Mouse (Mus musculus) activated CD4-positive, CD25-positive, alpha-beta regulatory T cell, adult 4 months (primary cell): ENCODE results near the gene Tmsb10. TPM values are rescaled to one million over a fixed set of nuclear protein-coding genes. Genes with fewer than 3 reads are reported as not detected.

ENCODE experiments used
- ATAC-seq: one replicate; pipeline ENCODE4 v1.8.0; 2017
- polyA plus RNA-seq, 2 experiments: library from polyadenylated mRNA; unstranded; fragments of 100-300 nt; shearing (Covaris generic); gene quantifications; one replicate each; pipeline ENCODE4 v1.2.1; 2017

The Tmsb10 gene
- 1,000 to 10,000 TPM; 4,284 to 5,100 TPM for polyA plus RNA-seq

DNA sequence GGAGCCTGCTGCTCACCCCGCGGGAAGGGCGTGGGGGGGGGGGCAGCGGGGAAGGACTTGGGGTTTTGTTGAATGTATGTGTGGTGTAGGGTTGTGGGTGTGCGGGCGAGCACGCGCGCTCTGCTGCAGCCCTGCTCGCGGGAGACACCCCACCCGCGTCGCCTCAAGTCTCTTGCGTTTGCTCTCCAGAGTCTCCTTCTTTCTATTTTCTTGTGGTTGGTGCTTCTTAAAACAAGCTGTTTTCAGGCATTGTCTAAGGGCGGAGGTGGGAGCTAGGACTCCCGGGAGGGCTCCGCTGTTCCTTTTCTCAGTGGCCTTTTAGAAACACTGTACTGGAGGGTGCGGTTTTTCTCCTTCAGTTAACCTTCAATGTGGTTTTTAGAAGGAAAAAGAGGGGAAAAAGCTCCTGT, at the start of gene Tmsb10:
Gene Tmsb10 (minus strand): TSS at position 87 of the 410 bp plus-strand sequence.
- no peak for ATAC-seq

DNA sequence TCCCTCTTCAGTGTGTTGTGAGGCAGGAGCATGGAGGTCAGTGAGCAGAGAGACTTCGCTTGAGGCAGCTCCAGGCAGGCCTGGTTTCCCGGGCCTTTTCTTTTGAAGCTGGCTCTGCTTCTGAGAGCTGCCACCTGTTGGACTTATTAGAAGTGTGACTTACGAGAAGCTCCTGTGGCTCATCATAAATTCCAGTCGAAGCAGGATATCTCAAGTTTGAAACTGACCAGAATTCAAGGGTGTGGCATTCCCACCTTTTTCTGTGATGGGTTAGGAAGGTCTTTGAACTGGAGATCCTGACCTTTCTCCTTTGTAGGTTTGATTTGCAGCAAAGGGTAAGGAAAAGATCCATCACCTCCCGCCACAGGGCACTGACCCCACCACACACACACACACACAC, 45.1 kb upstream of the Tmsb10 start:
- no peak for ATAC-seq

DNA sequence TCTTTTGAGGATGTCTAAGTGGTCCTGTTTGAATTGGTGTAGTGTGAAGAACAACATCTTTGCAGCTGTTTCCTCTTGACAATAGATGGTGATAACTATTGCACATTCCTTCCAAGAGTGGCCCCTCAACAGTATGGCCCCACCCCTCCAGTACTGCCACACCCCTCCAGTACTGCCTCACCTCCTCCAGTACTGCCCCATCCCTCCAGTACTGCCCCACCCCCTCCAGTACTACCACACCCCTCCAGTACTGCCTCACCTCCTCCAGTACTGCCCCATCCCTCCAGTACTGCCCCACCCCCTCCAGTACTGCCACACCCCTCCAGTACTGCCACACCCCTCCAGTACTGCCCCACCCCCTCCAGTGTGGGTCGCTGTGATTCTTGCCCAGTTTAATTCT, 43.8 kb upstream of the Tmsb10 start:
- ATAC-seq = no peak

DNA sequence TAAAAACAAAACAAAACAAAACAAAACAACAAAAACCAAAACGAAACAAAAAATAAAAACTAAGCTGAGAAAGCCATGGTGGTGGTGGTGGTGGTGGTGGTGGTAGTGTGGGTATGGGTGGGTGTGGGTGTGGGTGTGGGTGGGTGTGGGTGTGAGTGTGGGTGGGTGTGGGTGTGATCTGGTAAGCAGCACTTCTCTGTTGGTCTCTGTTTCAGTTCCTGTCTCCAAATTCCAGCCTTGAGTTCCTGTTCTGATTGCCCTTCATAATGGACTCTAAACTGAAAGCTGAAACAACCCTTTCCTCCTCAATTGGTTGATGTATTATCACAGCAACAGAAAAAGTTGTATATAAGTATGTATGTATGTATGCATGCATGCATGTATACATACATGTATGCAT, 40.3 kb upstream of the Tmsb10 start:
- no peak for ATAC-seq

DNA sequence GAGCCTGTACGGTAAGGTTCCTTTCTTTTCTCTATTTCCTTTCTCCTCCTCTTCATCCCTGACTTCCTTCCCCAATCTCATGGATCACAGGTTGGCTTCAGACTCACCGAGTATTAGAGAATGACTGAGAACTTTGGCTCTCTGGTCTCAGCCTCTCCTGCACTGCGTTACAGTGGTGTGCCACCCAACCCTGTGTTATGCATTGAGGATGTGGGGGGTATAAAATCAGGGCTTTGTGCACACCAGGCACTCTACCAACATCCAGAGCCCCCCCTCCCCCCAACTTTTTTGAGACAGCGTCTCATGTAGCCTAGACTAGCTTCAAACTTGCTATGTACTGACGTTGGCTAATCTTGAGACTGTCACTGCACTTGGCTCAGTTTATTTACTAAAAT, 35.1 kb upstream of the Tmsb10 start:
- ATAC-seq = peak; percentile 26

DNA sequence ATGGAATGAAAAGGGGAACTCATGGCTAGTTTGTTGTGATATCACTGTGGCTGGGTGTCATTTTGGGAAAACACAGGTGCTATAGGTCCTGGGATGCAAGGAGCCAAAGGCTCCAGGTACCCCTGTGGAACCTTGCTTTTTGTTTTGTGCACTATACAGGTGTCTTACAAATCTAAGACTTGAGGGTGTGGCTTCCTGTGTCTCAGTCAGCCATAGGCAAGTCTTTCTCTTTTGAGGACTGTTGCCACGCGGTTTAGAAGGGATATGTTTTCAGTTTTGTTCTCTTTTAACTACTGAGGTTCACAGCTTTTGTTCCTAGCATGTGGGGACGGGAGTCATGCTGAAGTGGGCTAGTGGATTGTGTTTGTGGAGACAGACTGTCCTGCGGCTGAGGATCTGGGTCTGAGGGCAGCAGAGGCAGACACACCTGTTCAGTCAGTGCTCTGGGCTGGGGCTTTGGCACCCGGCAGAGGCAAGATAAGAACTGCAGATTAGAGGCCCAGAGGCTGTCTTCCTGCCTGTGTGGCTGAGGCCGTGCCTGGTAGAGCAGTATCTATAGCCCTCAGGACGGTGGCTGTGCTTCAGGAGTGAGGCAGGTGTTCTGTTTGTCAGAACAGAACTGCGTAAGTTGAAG, 34.6 kb upstream of the Tmsb10 start:
- ATAC-seq = peak; percentile 81

DNA sequence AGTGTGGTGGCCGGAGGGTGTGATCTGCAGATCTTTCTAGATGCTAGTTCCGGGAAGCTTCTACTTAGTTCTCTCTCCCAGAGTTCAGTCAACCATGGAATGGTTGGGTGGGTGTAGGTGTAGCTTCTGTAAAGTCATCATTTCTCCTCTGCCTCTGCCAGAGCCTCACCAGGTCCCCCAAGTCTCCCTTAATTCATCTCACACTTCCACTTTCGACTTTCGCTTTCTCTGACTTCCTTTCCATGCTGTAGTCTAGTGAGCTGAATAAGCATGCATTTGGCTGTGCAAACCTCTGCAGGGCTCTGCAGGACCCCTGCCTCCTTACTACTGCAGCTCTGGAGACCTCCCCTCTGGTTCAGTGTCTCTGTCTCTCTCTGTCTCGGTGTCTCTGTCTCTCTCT, 31.7 kb upstream of the Tmsb10 start:
- peak; percentile 50 for ATAC-seq

DNA sequence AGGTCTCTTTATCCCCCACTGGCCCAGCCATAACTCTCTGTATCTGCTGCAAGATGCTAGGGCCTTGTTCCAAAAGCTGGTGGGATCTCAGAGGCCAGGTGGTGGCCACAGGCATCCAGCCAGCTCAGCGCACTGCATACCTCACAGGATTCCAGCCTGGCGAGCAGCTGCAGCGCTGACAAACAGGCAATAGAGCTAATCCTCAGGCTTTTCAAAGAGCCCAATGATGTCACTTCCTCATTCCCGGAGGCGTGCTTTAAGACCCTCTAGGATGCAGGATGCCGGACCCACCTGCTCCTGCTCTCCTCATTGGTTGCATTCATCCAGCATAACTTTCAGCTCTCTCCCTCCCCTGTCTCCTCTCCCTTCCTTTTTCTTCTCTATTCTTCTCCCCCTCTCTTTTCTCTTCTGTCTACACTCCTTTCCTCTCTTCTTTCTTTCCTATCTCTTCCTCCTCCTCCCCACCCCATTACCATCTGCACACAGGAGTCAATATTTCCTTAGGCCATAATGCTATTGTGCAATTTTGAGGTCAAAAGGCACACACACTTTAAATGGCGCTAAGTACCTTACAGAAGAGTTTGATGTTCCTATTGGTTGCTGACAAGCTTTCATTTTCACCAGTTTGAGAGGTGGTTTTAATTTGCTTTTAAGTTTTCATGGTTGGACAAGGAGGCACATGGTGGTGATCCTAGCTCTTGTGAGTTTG, 30.6 kb upstream of the Tmsb10 start:
- ATAC-seq = no peak

DNA sequence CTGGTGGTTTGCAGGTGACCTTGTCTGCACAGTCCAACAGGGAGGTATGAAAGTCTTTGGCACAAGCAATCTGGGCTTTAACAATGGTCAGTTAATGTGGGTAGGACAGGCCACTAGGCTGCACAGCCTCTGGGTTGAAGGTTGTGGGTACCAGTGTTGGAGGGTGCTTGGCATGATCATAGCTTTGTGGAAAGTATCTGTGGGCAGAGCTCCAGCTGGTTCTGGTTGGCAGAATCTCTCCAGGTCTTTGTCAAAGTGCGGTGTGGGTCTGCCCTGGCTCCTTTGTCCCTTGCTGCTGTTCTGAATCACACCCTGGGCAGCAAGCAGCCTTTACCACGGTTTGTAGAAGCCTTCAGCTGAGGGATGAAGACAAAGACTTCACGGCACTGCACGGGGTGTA, 24.0 kb upstream of the Tmsb10 start:
- ATAC-seq = no peak

DNA sequence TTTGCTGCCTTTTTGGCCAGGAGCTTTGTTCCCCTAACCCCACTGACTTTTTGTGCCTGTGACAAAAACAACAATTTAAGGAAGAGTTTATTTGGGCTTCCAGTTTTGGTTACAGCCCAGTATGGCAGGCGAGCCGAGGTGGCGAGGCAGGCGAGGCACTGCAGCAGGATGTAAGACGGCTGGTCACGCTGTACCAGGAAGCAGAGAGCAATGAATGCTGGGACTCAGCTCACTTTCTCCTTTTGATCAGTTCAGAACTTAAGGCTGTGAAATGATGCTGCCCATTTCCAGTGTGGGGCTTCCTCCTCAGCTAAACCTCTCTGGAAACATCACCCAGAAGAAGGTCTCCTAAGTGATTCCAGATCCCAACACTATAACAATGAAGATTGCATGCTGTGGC, 23.3 kb upstream of the Tmsb10 start:
- peak; percentile 99 for ATAC-seq

DNA sequence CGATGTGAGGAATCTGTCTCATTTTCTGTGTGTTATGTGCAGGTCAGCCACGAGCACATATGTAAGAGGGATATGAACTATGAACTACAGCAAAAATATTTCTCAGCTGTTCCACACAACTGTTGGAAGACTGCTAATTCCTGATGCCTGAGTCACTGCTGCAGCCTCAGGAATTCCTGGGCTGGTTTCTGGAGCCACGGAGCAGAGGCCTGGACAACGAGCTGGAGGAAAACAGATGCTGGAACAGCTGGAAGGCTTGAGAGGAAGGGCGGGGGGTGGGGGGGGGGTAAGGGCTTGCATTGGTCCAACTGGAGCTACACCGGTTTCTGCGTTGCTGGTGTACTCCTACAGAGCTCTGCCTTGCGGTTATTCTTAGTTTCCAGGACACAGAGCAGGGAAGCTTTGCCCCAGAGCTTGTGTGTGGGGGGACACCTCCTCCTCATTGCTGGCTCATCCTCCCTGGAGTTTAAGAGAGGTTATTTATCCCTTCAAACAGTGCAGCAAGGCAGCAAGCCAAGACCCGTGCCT, 22.6 kb upstream of the Tmsb10 start:
- ATAC-seq = no peak

DNA sequence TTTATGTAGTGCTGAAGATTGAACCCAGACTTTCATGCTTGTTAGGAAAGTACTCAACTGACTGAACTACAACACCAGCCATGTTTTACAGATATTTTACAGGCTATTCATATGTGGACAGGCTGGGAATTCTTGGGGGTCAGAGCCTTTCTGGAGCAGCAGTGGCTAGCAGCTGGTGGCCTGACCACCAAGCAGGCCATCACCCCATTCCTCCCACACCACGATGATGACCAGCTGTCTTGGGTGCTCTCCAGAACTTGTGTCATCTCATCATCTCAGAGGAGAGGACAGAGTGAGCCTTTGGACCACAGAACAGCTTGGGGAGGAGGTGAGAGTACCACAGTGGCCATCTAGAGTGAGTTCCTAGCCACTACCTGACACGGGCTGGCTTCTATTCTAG, 18.3 kb upstream of the Tmsb10 start:
- ATAC-seq = no peak

DNA sequence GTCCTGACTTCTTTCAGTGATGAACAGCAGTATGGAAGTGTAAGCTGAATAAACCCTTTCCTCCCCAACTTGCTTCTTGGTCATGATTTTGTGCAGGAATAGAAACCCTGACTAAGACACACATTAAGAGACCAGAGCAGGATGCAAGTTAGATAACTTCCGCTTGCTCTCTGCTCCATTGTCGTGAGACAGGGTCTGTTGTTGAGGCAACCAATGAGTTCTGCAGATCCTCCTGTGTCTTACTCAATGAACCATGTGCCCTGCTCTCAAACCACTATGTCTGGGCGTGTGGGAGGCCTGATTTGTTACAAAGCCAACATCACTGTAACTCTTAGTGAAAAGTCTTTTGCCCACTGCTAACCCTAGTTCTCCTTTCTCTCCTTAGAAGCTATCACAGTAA, 12.5 kb upstream of the Tmsb10 start:
- peak; percentile 84 for ATAC-seq

DNA sequence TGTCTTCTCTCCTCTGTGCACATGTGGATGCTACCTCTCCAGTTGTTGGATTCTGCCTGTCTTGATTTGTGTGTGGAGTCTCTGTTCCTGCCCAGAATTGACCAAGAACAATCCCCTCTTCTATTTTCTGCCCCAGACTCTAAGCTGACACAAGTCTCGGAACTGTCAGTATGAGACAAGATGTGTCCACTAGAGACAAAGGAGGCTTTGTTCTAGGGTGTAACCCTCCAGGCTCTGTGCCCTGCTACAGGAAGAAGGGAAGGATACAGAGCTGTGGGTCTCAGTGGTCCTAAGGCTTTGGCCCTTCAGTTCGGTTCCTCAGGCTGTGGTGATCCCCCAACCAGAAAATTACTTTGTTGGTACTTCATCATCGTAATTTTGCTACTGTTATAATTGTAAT, 11.2 kb upstream of the Tmsb10 start:
- ATAC-seq = no peak

DNA sequence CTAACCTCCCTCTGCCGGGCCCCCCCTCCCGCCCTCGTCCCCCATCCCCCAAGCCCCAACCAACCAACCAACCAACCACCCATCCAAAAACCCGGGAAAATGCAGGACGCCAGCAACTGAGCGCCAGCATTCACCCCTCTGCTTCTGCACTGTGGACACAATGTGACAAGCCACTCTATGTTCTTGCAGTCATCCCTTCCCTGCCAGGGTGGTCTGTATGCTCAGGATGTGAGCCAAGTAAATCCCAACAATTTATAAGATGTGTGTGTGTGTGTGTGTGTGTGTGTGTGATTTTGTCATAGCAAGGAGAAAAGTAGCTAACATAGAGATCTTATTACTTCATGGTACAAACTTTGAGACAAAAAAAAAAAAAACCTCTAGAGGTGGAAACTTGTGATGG, 6.7 kb upstream of the Tmsb10 start:
- ATAC-seq = no peak

DNA sequence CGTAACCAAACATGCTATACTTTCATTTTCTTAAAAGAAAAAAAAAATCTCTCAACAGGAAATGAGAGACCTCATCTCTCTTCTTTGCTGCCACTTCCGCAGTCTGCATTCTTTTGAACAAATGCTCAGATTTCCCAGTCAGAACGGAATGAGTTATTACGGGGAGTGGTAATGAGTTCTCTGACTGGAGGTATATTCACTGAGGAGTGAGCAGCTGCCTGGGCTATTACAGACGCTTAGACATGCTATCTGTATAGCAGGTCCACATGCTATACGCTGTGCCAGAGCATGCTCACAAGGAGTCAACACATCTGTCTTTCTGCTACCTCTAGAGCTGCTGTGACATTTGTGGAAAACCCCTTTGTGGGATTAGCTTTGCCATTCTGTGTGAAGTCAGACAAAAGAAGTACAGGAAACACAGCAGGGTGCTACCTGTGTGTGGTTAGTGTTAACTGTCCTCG, 3.8 kb upstream of the Tmsb10 start:
- peak; percentile 70 for ATAC-seq

DNA sequence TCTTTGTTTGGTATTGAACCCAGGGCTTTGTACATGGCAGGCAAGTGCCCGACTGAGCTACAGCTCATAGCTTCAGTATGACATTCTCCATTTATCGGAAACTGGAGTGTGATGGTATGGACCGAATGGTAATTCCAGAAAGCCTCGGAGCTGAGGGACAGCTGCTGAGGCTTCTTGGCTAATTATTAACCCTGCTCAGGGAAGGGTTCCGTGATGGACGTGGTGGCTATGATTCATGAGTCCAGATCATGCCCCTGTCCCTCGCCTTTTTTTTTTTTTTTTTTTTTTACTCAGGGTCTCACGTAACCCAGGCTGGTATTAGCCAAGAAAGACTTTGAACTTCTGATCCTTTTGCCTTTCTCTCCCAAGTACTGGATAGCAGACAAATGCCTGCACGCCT, 3.1 kb upstream of the Tmsb10 start:
- no peak for ATAC-seq

DNA sequence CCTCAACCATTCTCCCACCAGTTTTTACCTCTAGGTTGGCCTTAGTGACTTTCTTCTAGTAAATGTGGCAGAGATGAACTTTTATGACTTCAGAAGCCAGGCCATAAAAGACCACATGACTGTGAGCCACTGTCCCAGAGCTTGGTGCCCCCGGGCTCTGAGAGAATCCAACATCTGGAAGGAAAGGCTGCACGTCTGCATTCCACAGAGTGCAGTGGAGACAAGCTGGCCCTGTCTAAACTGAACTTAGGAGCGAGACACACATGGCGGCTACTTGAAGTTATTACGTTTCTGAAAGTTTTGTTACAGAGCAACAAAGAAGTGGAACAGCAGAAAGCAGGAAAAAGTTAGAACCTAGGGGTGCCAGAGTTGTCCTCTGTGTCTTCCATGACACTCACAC, 2.1 kb upstream of the Tmsb10 start:
- no peak for ATAC-seq

DNA sequence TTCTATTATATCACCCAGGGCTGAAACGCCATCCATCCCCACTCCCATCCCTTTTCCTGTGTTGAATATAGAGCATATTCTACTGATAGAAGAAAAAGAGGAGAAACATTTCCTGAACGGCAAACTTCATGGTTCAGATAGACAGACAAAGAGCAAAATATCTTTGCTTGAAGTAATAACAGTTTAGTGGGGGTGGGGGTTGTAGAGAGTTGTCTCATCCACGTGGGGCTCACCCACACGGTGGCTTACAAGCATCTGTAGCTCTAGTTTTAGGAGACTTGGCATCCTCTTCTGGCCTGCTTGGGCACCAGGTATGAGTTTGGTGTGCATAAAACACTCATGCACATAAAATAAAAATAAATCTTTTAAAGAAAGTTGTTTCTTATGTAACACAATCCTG, 627 bp upstream of the Tmsb10 start:
- ATAC-seq = no peak

DNA sequence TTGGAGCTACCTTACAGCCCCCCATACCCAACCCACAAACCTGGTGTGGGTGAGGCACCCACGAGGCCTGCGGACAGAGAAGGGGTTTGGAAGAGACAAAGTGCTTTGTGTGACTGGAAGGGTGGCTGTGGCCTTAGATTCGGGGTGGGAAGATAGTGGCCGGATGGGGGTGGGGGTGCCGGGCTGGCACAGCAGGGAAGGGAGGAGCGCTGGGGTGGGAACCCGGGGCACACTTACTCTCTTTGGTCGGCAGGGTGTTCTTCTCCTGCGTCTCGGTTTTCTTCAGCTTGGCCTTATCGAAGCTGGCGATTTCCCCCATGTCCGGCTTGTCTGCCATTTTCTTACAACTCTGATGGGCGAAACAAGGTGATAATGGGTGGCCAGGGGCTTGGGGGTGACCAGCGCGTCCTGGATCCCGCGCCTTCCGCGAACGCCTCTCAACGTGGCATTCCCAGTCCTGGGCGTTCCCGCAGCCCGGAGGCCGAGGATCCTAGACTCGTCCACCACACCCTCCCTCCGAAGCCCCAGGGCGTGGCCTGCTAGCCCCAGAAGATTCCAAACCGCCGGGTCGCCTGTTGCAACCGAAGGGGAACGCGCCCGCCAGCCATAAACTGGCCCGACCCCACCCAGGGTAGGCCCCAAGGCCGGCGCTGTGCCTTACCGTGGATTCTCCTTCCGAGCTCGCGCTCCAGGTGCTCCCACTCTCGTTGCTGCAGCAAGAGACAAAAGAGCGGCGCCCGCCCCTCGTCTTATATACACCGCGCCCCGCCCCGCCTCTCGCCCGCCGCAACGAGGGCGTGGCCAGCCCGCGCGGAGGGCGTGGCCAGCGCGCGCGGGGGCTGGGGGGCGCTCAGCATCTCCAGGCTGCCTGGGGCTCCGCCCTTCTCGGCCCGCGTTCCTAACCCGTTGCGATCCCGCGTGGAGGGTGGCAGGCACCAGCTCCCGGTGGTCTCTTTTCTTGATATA, 589 bp downstream of the Tmsb10 start:
- peak; percentile 11 for ATAC-seq

DNA sequence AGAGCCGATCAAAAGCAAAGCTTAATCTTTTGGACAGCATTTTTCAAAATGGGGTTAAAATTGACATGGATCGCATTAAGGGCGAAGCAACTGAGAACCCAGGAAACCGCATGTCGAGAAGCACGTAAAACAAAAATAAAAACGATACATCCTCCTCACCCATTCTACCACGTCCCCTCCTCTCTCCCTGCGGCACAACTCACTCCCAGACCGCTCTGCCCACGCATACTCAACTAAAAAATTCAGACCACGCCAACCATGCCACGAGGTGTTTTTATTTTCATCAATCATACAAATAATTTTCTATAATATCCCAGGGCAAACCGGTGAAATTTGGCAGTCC, 1.5 kb downstream of the Tmsb10 start:
- ATAC-seq = no peak

DNA sequence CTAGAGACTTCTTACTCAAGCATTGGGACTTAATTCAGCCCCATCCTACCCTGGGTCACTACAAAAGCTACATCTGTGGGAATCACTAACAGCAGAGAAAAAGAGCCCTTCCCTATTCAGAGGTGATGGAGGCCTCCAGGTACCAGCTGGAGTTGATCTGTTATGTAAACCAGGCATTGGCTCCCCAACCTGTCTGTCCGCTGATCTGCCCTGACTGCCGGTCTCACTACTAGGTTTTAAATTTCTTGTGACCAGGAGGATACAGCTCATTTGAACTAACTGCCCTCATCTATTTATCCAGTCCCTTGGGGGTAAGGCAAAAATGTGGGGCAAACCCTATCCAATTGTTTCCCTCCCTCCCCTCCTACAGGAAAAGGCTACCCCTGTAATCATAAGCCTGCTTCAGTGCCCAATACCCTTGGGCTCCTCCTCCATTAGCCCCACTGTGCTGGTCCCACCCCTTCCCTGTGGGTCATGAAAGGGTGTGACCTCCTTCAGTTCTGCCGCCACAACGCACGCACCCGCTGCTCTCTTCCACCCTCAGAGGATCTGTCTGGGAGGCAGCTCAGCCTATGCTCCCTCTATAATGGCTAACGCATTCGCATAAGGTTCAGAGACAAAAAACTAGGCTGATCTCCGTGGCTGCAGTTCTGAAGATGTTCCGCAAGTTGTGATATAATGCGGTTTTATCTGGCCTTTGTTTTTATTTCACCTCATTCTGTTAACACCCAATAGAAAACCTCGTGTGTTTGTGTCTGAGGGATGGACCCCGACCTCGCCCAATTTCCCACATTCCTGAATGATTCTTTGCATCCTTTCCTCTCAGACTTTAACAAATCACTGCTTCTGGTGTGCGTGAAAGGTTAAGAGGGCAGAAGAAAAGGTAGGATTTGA, 2.1 kb downstream of the Tmsb10 start:
- peak; percentile 42 for ATAC-seq
